Mouse (Mus musculus): Measurements from ENCODE around the gene Noto.

GRCm38 (mm10) chr6:85402613-85403012 lies 21.1 kb upstream of the Noto start:
- TF ChIP-seq POLR2A (IDR thresholded peaks at IDR 0.05; ENCODE audit: borderline replicate concordance, extremely low read depth, insufficient read depth, insufficient read length, poor library complexity, severe bottlenecking) (no peak), CTCF (IDR thresholded peaks at IDR 0.05; ENCODE audit: borderline replicate concordance, extremely low read depth, insufficient read depth, insufficient read length) (no peak)
